Mouse (Mus musculus): Measurements from ENCODE around the gene Hdac7.
"Not testable (repeated sequence)": the region's sequence is repeated elsewhere in the genome, so short reads cannot be mapped to it uniquely, and the experiment has no call there.

Hdac7 gene

DNA sequence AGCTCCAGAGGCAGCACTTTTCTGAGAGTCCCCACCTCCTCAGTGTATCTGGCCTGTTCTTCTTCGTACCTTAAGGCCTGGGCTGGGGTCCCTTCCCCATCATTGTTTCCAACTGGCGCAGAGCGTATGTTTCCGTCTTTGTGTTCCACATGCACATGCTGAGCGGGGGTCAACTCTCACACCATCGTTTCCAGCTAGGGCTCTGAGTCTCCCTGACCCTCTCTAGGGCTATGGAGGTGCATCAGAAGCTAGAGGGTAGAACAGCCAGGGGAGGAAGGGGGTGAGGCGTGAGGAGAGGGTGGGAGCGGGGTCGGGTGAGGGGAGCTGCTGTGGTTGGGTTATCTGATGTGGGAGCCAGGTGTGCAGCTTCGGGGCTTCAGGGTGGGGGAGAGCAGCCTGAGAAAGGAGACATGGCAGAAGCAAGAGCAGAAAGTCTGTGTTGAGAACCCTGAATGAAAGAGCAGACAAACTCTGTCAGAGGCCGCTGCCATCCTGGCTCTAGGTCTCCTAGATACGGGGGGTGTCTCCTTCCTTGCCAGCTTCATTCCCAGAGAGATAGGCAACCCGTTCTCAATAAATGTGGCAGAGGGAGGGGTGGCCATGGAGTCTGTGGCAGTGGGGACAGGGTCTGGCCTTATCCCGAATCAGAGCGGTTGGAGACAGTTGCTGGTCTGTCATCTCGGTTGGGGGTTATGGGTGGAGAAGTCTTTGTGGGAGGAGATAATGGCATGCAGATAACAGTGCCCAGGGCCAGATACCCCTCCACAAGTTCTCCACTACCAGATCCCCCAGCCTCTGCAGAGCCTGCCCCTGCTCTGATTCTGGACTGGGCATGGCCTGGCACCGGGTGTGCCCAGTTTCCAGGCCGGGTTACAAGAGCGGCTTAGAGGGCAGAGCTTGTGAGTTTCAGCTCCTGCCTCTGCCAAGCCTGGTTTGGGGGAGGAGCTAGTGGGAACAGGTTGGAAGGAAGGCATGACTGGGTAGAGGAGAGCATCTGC, at the start of gene Hdac7:
Gene Hdac7 (minus strand): TSS at position 466 of the 998 bp plus-strand sequence.
- DNase-seq (ENCODE audit: extremely low read depth, insufficient read length, low spot score) = no peak

DNA sequence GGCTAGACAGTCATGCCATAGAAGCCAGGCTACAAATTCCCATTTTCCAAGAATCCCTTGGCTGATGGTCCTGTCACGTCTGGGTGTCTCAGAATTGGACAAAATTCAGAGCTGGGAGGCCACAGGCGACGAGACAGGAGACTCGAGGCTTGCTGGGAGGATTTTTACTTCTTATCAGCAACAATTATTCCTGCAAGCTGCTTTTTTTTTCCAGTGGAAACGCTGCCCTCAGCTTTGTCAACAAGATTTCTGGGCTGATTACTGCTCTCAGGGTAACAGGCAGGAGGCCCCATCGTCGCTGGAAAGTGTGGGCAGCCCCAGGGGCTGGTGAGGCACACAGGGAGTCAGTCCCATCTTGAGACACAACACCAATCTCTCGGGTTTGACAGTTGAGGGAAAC, 48.2 kb upstream of the Hdac7 start:
- DNase-seq (ENCODE audit: extremely low read depth, insufficient read length, low spot score) = no peak

DNA sequence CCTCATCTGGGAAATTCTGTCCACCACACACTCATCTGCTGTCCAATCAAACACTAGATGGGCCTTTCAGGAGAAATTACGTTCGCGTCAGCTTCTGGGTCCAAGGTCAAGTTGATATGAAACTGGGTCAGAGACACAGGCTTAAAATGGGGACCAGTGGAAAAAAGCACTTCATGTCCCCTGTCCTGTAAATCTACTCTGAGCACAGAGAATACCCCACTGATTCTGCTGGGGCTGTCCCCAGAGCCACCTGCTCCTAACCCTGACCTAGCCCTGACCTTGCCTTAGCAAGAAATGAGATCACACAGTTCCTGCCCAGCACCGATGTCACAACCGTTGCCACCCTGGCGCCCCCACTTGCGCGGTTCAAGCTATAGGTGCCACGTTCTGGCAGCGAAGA, 46.1 kb upstream of the Hdac7 start:
- no peak for DNase-seq (ENCODE audit: extremely low read depth, insufficient read length, low spot score)

- DNase-seq (ENCODE audit: extremely low read depth, insufficient read length, low spot score) = no peak
Observed at GRCm38 (mm10) chr15:97890017-97890416, 45.7 kb upstream of the Hdac7 start.

- no peak for DNase-seq (ENCODE audit: extremely low read depth, insufficient read length, low spot score)
Observed at GRCm38 (mm10) chr15:97887541-97888016, 43.3 kb upstream of the Hdac7 start.

DNA sequence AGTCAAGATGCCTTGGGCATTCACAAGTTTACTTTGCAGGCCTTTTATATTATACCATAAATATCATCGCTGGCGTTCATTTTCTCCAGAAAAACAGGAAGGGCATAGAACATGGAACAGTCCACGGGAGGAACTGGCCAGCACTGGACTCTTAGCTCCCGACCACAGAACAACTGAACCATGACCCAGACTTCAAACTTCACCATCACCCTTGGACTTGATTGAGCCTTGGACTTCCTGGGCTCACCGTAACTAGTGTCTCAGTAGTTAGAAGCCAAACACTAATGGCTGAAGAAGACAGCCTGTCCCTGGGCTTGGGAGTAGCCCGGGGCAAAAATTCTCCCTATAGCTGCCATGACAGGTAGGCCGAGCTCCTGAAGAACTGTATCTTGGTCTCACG, 37.1 kb upstream of the Hdac7 start:
- DNase-seq (ENCODE audit: extremely low read depth, insufficient read length, low spot score) = no peak

DNA sequence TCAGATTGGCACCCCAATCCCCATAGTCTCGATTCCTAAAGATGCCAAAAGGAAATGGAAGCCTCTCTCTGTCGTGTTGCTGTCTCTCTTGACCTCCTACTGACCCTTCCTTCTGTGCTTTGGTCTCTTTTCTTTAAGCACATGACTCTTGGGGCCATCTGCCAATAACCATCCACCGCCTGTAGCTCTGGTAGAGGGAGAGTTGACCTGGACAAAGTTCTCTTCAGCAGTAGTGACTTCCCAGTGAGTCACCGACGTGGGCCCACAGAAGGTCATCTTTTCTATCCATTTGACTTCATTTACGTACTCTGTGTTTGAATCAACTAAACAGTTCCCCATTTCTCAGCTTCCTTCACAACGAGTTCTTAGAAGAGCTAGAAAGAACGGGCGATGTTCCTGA, 36.1 kb upstream of the Hdac7 start:
- DNase-seq (ENCODE audit: extremely low read depth, insufficient read length, low spot score) = no peak

GRCm38 (mm10) chr15:97878696-97879328, 34.5 kb upstream of the Hdac7 start:
- DNase-seq (ENCODE audit: extremely low read depth, insufficient read length, low spot score) = no peak

GRCm38 (mm10) chr15:97875784-97876183, 31.5 kb upstream of the Hdac7 start:
- DNase-seq (ENCODE audit: extremely low read depth, insufficient read length, low spot score) = no peak

- no peak for DNase-seq (ENCODE audit: extremely low read depth, insufficient read length, low spot score)
Observed at GRCm38 (mm10) chr15:97873717-97874116, 29.4 kb upstream of the Hdac7 start.

GRCm38 (mm10) chr15:97872161-97872560, 27.9 kb upstream of the Hdac7 start:
- peak; percentile 69 for DNase-seq (ENCODE audit: extremely low read depth, insufficient read length, low spot score)

DNA sequence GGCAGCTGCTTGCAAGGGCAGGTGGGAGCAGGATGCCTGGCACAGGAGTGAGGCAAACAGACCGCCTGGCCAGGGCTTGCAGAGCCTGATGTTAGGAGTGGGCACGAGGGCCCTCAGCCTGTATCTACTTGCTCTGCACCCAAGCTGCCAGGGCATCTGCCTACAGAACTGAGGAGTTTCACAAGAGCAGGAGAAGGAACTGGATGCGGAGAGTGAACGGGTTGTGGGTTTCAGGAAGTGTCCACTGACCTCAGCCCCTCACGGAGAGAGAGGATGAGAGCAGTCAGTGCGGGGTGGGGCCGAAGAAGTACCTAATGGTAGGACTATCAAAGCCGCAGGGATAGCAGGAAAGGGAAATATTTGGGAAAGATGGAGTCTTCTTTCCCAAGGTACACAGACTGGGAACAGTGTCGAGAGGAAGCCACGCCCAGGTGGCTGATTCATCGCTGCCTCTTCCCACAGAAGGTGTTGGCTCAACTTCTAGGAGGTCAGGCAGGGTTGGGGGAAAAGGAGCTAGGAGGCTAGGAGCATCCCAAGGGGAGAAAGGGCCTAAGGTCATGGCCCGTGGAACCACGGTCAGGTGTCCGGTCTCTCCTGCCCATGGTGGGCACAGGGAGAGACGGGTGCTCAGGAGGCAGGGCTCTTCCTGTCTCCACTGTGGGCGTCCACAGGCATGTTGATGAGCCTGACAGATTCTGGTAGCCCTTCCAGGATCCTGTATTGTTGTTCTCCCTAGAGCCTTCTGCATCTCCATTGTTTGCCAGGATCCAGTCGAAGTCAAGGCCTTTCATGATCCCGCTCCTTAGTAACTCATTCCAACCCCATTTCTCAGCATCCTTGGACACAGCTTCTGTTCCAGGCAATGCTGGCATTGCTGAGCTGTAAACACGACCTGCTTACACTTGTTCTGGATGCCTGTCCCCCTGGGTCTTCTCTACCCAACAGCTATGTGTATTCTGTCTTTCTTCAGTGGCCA, 27.0 kb upstream of the Hdac7 start:
- peak; percentile 77 for DNase-seq (ENCODE audit: extremely low read depth, insufficient read length, low spot score)

DNA sequence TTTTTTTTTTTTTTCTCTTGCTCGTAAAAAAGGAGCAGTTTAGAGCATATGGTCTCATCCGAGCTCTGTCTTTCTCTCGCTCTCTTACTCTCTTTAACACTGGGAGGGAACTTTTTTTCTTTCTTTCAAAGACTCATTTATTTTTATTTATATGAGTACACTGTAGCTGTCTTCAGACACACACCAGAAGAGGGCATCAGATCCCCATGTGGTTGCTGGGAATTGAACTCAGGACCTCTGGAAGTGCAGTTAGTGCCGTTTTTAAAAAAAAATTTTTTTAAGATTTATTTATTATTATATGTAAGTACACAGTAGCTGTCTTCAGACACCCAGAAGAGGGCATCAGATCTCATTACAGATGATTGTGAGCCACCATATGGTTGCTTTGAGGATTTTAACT, 25.8 kb upstream of the Hdac7 start:
- not testable (repeated sequence) for DNase-seq (ENCODE audit: extremely low read depth, insufficient read length, low spot score)

DNA sequence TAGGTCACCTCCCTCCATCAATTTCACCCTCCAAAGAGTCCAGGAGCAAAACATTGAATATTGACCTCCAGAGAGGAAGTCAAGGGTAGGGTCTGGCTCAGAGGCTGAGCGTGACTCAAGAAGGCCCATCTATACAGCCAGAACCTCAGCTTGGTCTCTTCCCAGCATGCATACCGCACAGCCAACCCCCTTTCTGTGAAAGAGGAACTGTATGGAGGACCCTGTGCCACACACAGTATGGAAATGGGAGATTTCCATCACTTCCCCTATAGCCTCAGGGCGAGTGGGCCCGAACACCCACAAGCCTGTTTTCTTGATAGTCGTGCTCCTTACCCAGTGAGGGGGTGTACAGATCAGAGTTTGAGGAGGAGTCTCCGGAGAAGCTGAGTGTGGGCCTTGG, 24.7 kb upstream of the Hdac7 start:
- no peak for DNase-seq (ENCODE audit: extremely low read depth, insufficient read length, low spot score)

GRCm38 (mm10) chr15:97865988-97866387, 21.7 kb upstream of the Hdac7 start:
- no peak for DNase-seq (ENCODE audit: extremely low read depth, insufficient read length, low spot score)

DNA sequence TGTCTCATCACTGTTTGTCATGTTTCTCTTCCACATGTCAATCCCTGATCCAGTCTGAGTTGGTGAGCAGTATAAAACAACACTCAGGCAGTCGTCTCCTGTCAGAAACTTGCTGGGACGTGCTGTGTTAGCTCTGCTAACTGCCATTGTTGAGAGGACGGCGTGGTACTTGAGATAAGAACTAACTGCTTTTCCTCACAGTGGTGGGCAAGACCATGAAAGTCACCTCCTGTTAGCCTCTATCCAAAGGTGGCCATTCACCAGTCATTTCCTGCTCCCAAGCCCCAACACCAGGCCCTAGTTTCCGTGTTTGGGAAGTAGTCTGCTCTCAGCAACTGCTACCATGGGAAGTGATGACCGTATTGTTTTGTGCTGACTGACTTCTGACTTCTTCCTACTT, 20.9 kb upstream of the Hdac7 start:
- no peak for DNase-seq (ENCODE audit: extremely low read depth, insufficient read length, low spot score)

- no peak for DNase-seq (ENCODE audit: extremely low read depth, insufficient read length, low spot score)
Observed at GRCm38 (mm10) chr15:97864361-97865045, 20.2 kb upstream of the Hdac7 start.

GRCm38 (mm10) chr15:97863494-97863881, 19.2 kb upstream of the Hdac7 start:
- no peak for DNase-seq (ENCODE audit: extremely low read depth, insufficient read length, low spot score)

DNA sequence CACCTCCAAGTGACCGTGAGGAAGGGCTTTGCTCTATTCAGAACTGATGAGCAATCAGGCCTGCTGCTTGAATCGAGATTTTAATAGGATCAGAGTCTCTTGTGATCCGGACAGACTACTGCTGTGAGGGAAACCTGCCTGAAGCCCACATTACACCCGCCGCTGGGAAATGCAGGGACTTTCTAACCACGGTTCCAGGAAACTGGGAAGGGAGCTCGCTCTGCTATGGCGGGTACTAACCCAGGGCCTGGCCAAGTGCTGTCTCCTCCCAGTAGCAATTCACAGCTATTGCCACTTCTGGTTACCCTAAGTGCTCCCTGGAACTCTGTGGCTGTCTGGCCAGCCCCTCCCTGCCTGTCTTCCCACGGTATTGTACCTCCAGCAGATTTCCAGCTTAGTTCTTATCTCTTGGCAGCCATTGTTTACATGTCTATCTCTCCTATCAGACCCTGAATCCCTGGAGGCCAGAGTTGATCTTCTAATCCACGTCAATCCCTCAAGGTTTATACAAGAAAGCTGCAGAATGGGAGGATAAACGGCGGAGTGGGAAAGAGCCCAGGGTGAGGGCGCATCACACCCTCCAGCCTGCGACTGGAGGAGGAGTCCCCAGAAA, 18.7 kb upstream of the Hdac7 start:
- DNase-seq (ENCODE audit: extremely low read depth, insufficient read length, low spot score) = no peak

DNA sequence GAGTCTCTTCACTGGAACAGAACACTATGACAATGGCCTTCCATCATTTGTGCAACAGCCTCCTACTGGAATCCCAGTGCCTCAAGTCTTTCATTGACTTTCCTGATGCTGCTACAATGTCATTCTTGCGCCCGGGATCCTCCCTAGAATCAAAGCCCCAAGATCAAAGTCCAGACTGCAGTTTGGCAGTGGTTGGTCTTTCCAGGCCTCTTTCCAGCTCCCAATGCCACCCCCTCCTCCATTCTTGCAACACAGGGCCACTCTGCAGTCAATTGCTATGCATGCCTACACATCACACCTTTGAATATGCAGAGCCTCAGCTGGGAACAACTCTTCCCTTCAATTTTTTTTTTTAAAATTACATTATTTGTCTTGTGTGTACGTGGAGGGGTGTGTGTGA, 16.1 kb upstream of the Hdac7 start:
- DNase-seq (ENCODE audit: extremely low read depth, insufficient read length, low spot score) = no peak

Data from 3134 (cell line).